Mouse (Mus musculus) spleen, adult 2 months (tissue): ENCODE results near the gene Rbmx2. TPM values are rescaled to one million over a fixed set of nuclear protein-coding genes. Genes with fewer than 3 reads are reported as not detected.

Experiments used
- DNase-seq, 2 experiments: peaks; one replicate each; pipeline versions ENCODE4 v3.0.0 to v3.0.0-alpha.2; 2012 to 2021; ENCODE audit warnings: low spot score in 2 of 2, low read depth in 1 of 2
- H3K27ac ChIP-seq: fragments of 200-500 bp; 2 replicates; pipeline ENCODE4 v1.5.1; 2012; ENCODE audit warnings: low read length, inconsistent platforms; ENCODE audit not compliant: insufficient read depth
- H3K27me3 ChIP-seq: fragments of 200-500 bp; 2 replicates; pipeline ENCODE4 v1.6.1; 2012; ENCODE audit warnings: mild to moderate bottlenecking, moderate library complexity, low read length, inconsistent platforms; ENCODE audit not compliant: control insufficient read depth, insufficient read depth
- H3K36me3 ChIP-seq: fragments of 200-500 bp; 2 replicates; pipeline ENCODE4 v1.6.1; 2012; ENCODE audit warnings: mild to moderate bottlenecking, low read length, inconsistent platforms; ENCODE audit not compliant: control insufficient read depth, insufficient read depth
- H3K4me1 ChIP-seq: fragments of 200-500 bp; 2 replicates; pipeline ENCODE4 v1.6.1; 2011; ENCODE audit warnings: inconsistent platforms; ENCODE audit not compliant: control insufficient read depth, insufficient read depth, insufficient read length
- H3K4me3 ChIP-seq: fragments of 200-500 bp; 2 replicates; pipeline ENCODE4 v1.5.1; 2011; ENCODE audit warnings: mild to moderate bottlenecking, inconsistent platforms; ENCODE audit not compliant: insufficient read depth, insufficient read length; ENCODE audit errors: extremely low read depth
- CTCF ChIP-seq: fragments of 200-500 bp; IDR thresholded peaks from 2 replicates; pipeline ENCODE4 v1.5.1; 2011; ENCODE audit warnings: mild to moderate bottlenecking, inconsistent platforms; ENCODE audit not compliant: insufficient read depth, insufficient read length, insufficient replicate concordance; ENCODE audit errors: extremely low read depth
- POLR2A ChIP-seq: fragments of 200-500 bp; IDR thresholded peaks from 2 replicates; pipeline ENCODE4 v1.6.1; 2011; ENCODE audit warnings: low read depth, low read length, inconsistent platforms
- WGBS: fragments of 180-500 bp; shearing (Covaris S2); methylation state at CpG from one replicate; pipeline ENCODE4 v1.1.7; 2018; 5-methylcytosine and 5-hydroxymethylcytosine counted together
- polyA plus RNA-seq: library from polyadenylated mRNA; depleted of rRNA; stranded (reverse); fragments of >200 nt; gene quantifications from 2 replicates; pipeline ENCODE4 v1.2.3, GENCODE M21; 2012; rRNA removed

Rbmx2 gene
- polyA plus RNA-seq, 1 experiment: 1.3 TPM

DNA sequence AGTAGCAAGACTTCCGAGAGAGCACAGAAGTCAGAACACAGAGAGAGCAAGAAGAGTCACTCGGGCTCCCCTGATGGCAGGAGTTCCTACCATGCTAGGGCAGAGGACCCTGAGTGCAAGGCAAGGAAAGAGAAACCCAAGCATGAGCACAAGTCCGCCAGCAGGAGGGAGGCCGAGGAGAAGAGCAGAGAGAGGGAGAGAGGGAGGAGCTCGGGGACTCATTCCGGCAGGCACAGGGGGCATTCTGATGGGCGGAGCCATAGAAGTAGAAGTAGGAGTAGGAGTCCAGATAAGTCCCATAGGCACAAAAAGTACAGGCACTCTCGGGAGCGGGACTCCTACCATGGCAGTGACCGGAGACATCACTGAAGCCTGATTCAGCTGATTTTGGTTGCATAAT is 14.9 kb downstream of the Rbmx2 start:
- no peak overlapping the region for H3K27ac ChIP-seq
- DNase-seq: no peak
- H3K4me1 ChIP-seq: no peaks in the 10 kb centered on the region
- peaks cover 3% of the 10 kb centered on the region; the same call in 1 of the 2 replicates for H3K36me3 ChIP-seq
- H3K4me3 ChIP-seq: no peak overlapping the region
- no peak for TF ChIP-seq POLR2A
- TF ChIP-seq CTCF: no peak
- H3K27me3 ChIP-seq: no peaks in the 10 kb centered on the region
- WGBS: 90% methylated on average over 10 of the region's 10 CpGs

GRCm38 (mm10) chrX:48712846-48713245 is 18.0 kb downstream of the Rbmx2 start:
- peaks cover 1% of the 10 kb centered on the region; the same call in 1 of the 2 replicates for H3K36me3 ChIP-seq
- H3K4me3 ChIP-seq: no peak overlapping the region
- no peak for TF ChIP-seq CTCF
- H3K4me1 ChIP-seq: no peaks in the 10 kb centered on the region
- H3K27me3 ChIP-seq: no peaks in the 10 kb centered on the region
- H3K27ac ChIP-seq: no peak overlapping the region; the same call in 1 of the 2 replicates
- 54% methylated on average over 8 of the region's 8 CpGs for WGBS
- DNase-seq: no peak

DNA sequence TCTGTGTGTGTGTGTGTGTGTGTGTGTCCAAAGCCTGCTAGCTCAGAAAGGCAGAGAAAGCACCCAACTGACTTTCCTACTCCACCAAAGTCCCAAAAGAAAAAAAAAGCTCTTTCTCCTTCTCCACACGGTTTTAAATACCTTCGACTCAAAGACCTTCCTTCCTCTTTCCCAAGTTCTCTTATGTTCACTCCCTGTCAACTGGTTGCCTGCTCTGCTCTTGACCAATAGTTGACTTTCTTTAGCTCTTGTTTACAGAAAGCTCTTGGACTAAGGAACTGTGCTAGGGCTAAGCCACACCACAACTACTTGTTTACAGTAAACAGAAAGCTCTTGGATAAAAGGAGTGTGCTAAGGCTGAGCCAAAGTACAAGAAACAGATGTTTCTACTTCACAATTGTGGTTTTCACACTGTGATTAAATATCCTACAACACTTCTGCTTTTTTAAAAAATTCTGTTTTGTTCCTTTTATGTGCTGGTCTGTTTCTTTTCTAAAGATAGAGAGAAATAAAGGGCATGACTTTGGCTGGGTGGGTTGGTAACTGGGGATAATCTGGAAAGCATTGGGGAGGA is 60.0 kb downstream of the Rbmx2 start:
- no peaks in the 10 kb centered on the region for H3K27me3 ChIP-seq
- no peak for DNase-seq
- H3K27ac ChIP-seq: no peak overlapping the region
- 30% methylated on average over 2 of the region's 2 CpGs for WGBS
- TF ChIP-seq CTCF (no peak), POLR2A (no peak)
- H3K4me3 ChIP-seq: no peak overlapping the region
- H3K36me3 ChIP-seq: no peaks in the 10 kb centered on the region
- H3K4me1 ChIP-seq: no peaks in the 10 kb centered on the region

Other genes with a start within 250 kb of the Rbmx2 start
- gene Elf4, start 231.9 kb upstream of the Rbmx2 start, polyA plus RNA-seq: 42.0 and 46.3 TPM in 2 replicates
- gene Aifm1, start 181.4 kb upstream of the Rbmx2 start, polyA plus RNA-seq: 3.5 and 4.7 TPM in 2 replicates
- gene Rab33a, start 175.7 kb upstream of the Rbmx2 start, polyA plus RNA-seq: 0.07 and 0.32 TPM in 2 replicates
- 2.2 and 2.5 TPM in 2 replicates for gene Zfp280c, start 100.5 kb upstream of the Rbmx2 start, polyA plus RNA-seq
- gene Slc25a14, start 71.6 kb upstream of the Rbmx2 start, polyA plus RNA-seq: 1.2 and 1.3 TPM in 2 replicates
- gene Gpr119, start 20.5 kb upstream of the Rbmx2 start, polyA plus RNA-seq: not detected in 2 replicates
- not detected in 2 replicates for gene Gm595, start 182.7 kb downstream of the Rbmx2 start, polyA plus RNA-seq